Comparison of ENCODE assay signal across 10 mouse cellular contexts in the genomic region with DNA sequence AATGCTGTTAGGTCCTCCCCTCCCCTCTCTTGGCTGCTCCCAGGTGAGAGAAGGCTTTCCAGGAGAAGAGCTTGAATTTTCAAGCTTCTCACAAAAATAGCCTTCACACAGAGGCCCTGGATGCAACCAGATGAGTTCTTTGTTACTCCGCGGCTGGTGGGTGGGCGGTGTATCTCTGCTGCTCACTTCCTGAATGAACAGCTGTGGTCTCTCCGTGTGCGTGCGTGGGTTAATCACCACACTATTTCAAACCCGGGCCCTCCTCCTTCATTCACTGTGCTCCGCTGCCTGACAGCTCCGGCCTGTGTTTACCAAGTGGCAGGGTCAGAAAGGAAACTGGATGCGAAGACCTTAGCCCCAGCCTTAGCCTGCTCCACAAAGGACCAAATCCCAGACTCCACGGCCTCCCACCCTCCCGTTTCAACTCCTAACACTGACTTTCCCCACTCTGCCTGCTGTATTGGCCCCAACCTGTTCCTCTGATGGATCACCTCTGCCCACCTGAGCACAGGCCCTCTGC. TPM values are rescaled to one million over a fixed set of nuclear protein-coding genes. Genes with fewer than 3 reads are reported as not detected.
DNase-seq lines count a peak whose midpoint lies in the region; ATAC-seq and TF ChIP-seq lines count a peak whose summit lies in the region.
"Had no signal": no experiment of that assay in that cellular context is flagged by ENCODE, and none has a peak within 500 bp of the region (broad histone marks: within the 10 kb centered on the region; RNA-seq: fewer than 3 reads in every experiment).

No protein-coding gene starts in this region.

- no peak for TF ChIP-seq CTCF in thymus, adult 2 months (IDR thresholded peaks at IDR 0.05; ENCODE audit: borderline replicate concordance, control insufficient read depth, extremely low read depth, insufficient read depth, low read length, poor library complexity)

- no peak for ATAC-seq in embryonic facial prominence, embryonic 14.5 days (ENCODE audit: low read depth)

- no peaks in the 10 kb centered on the region for H3K27me3 ChIP-seq in embryonic facial prominence, embryonic 14.5 days (replicated peaks; ENCODE audit: control insufficient read depth, insufficient read depth, low read length)
- H3K27me3 ChIP-seq in embryonic facial prominence, embryonic 10.5 days (replicated peaks; ENCODE audit: low read depth, poor library complexity, severe bottlenecking): peaks cover 9% of the 10 kb centered on the region
- H3K27me3 ChIP-seq in limb, embryonic 10.5 days (ENCODE audit: low read depth, poor library complexity, severe bottlenecking): peaks cover 18% of the 10 kb centered on the region
- no peaks in the 10 kb centered on the region for H3K27me3 ChIP-seq in thymus, adult 2 months (ENCODE audit: control insufficient read depth, insufficient read depth, low read length)

- H3K4me2 ChIP-seq in embryonic facial prominence, embryonic 14.5 days (ENCODE audit: low read depth, low read length): no peak overlapping the region
- H3K4me2 ChIP-seq: limb, embryonic 12.5 days had no signal

- H3K9me3 ChIP-seq in embryonic facial prominence, embryonic 14.5 days (ENCODE audit: control insufficient read depth, low read length): no peaks in the 10 kb centered on the region
- H3K9me3 ChIP-seq in embryonic facial prominence, embryonic 10.5 days: no peaks in the 10 kb centered on the region
- no peaks in the 10 kb centered on the region for H3K9me3 ChIP-seq in limb, embryonic 10.5 days (replicated peaks)
- H3K9me3 ChIP-seq: limb, embryonic 12.5 days had no signal

- H3K36me3 ChIP-seq in embryonic facial prominence, embryonic 14.5 days (ENCODE audit: control insufficient read depth, insufficient read depth, low read length): no peaks in the 10 kb centered on the region
- no peaks in the 10 kb centered on the region for H3K36me3 ChIP-seq in embryonic facial prominence, embryonic 10.5 days (replicated peaks)
- H3K36me3 ChIP-seq in limb, embryonic 10.5 days: no peaks in the 10 kb centered on the region
- H3K36me3 ChIP-seq in thymus, adult 2 months (ENCODE audit: control insufficient read depth, insufficient read depth, low read length): no peaks in the 10 kb centered on the region
- H3K36me3 ChIP-seq: limb, embryonic 12.5 days had no signal

- H3K27ac ChIP-seq in embryonic facial prominence, embryonic 14.5 days (replicated peaks; ENCODE audit: low read depth, low read length): no peak overlapping the region
- no peak overlapping the region; the same call in 1 of the 2 replicates for H3K27ac ChIP-seq in embryonic facial prominence, embryonic 10.5 days (replicated peaks)
- H3K27ac ChIP-seq in limb, embryonic 10.5 days: 0 out of 2 replicates have a peak overlapping the region, but pooled peaks have one; percentile 9
- H3K27ac ChIP-seq in thymus, adult 2 months (ENCODE audit: control insufficient read depth, insufficient read depth, low read length): no peak overlapping the region
- H3K27ac ChIP-seq: limb, embryonic 12.5 days had no signal

- WGBS in embryonic facial prominence, embryonic 14.5 days: 38% methylated on average over 12 of the region's 12 CpGs
- 48% methylated on average over 12 of the region's 12 CpGs for WGBS in embryonic facial prominence, embryonic 10.5 days
- WGBS in limb, embryonic 10.5 days: 58% methylated on average over 12 of the region's 12 CpGs
- 14% methylated on average over 12 of the region's 12 CpGs for WGBS in thymus, adult 2 months

- no peak for TF ChIP-seq POLR2A in thymus, adult 2 months (IDR thresholded peaks at IDR 0.05; ENCODE audit: control insufficient read depth, extremely low read depth, insufficient read depth, low read length, poor library complexity)

- H3K4me3 ChIP-seq in embryonic facial prominence, embryonic 14.5 days (ENCODE audit: low read depth, low read length): no peak overlapping the region
- no peak overlapping the region for H3K4me3 ChIP-seq in embryonic facial prominence, embryonic 10.5 days
- no peak overlapping the region for H3K4me3 ChIP-seq in limb, embryonic 10.5 days
- no peak overlapping the region for H3K4me3 ChIP-seq in thymus, adult 2 months (ENCODE audit: control insufficient read depth, insufficient read depth, low read length)
- H3K4me3 ChIP-seq: limb, embryonic 12.5 days had no signal

- DNase-seq in embryonic facial prominence, embryonic 14.5 days (ENCODE audit: low spot score): peak; percentile 28
- no peak for DNase-seq in embryonic facial prominence, embryonic 10.5 days (ENCODE audit: low spot score)
- peak; percentile 44 for DNase-seq in A20 (ENCODE audit: low read depth, low spot score)
- peak; percentile 51 to 57 for DNase-seq in frontal cortex, postnatal 25 days (ENCODE audit: low spot score in 2 of 2)
- DNase-seq in limb, embryonic 10.5 days (ENCODE audit: low spot score): no peak
- DNase-seq in thymus, adult 2 months: peak; percentile 53
- no peak for DNase-seq in adipocyte (ENCODE audit: low spot score)
- no peak for DNase-seq in retina, embryonic 14.5 days (ENCODE audit: low spot score)

- peaks cover 15% of the 10 kb centered on the region for H3K4me1 ChIP-seq in embryonic facial prominence, embryonic 14.5 days (ENCODE audit: control insufficient read depth, insufficient read depth, low read length)
- H3K4me1 ChIP-seq in embryonic facial prominence, embryonic 10.5 days: peaks cover 26% of the 10 kb centered on the region
- peaks cover 30% of the 10 kb centered on the region for H3K4me1 ChIP-seq in limb, embryonic 10.5 days
- H3K4me1 ChIP-seq in thymus, adult 2 months (replicated peaks; ENCODE audit: control insufficient read depth, insufficient read depth, low read length): peaks cover 16% of the 10 kb centered on the region

- peak overlapping the region; percentile 19 for H3K9ac ChIP-seq in embryonic facial prominence, embryonic 14.5 days (ENCODE audit: low read depth, low read length)
- H3K9ac ChIP-seq: limb, embryonic 12.5 days had no signal

RNA-seq across cellular contexts. Expression of gene Csdc2, which starts 3.5 kb away (rescaled TPM):
- polyA plus RNA-seq in embryonic facial prominence, embryonic 14.5 days (2014; fragmentation: Nextera tagmentation; extraction: Ambion mirVana): 20.2 and 20.9 TPM in 2 replicates
- 8.1 and 8.5 TPM in 2 replicates for polyA plus RNA-seq in embryonic facial prominence, embryonic 10.5 days (2016; fragmentation: Nextera tagmentation; extraction: Ambion mirVana)
- polyA plus RNA-seq in limb, embryonic 10.5 days (2016; fragmentation: Nextera tagmentation; extraction: Ambion mirVana): 3.7 and 5.7 TPM in 2 replicates
- 1.9 and 6.8 TPM in 2 replicates for polyA plus RNA-seq in thymus, adult 2 months (2012; rRNA removed)

RNA-seq across cellular contexts. Expression of gene Polr3h, which starts 7.0 kb away (rescaled TPM):
- polyA plus RNA-seq in embryonic facial prominence, embryonic 14.5 days (2014; fragmentation: Nextera tagmentation; extraction: Ambion mirVana): 70.4 and 72.6 TPM in 2 replicates
- 74.3 and 84.5 TPM in 2 replicates for polyA plus RNA-seq in embryonic facial prominence, embryonic 10.5 days (2016; fragmentation: Nextera tagmentation; extraction: Ambion mirVana)
- polyA plus RNA-seq in limb, embryonic 10.5 days (2016; fragmentation: Nextera tagmentation; extraction: Ambion mirVana): 75.5 and 86.6 TPM in 2 replicates
- 16.7 and 17.5 TPM in 2 replicates for polyA plus RNA-seq in thymus, adult 2 months (2012; rRNA removed)

RNA-seq across cellular contexts. Expression of gene Pmm1, which starts 27.7 kb away (rescaled TPM):
- polyA plus RNA-seq in embryonic facial prominence, embryonic 14.5 days (2014; fragmentation: Nextera tagmentation; extraction: Ambion mirVana): 43.0 and 43.5 TPM in 2 replicates
- 21.9 and 26.9 TPM in 2 replicates for polyA plus RNA-seq in embryonic facial prominence, embryonic 10.5 days (2016; fragmentation: Nextera tagmentation; extraction: Ambion mirVana)
- polyA plus RNA-seq in limb, embryonic 10.5 days (2016; fragmentation: Nextera tagmentation; extraction: Ambion mirVana): 18.1 and 21.1 TPM in 2 replicates
- polyA plus RNA-seq in thymus, adult 2 months (2012; rRNA removed): 64.1 and 68.7 TPM in 2 replicates

RNA-seq across cellular contexts. Expression of gene 1700029P11Rik, which starts 47.3 kb away (rescaled TPM):
- polyA plus RNA-seq in embryonic facial prominence, embryonic 14.5 days (2014; fragmentation: Nextera tagmentation; extraction: Ambion mirVana): not detected in 2 replicates
- not detected in 2 replicates for polyA plus RNA-seq in embryonic facial prominence, embryonic 10.5 days (2016; fragmentation: Nextera tagmentation; extraction: Ambion mirVana)
- polyA plus RNA-seq in limb, embryonic 10.5 days (2016; fragmentation: Nextera tagmentation; extraction: Ambion mirVana): not detected in 2 replicates
- not detected in 2 replicates for polyA plus RNA-seq in thymus, adult 2 months (2012; rRNA removed)
- polyA plus RNA-seq: cortical plate, adult 2 months; limb, embryonic 12.5 days had no signal

RNA-seq across cellular contexts. Expression of gene Xrcc6, which starts 54.6 kb away (rescaled TPM):
- 68.4 and 68.8 TPM in 2 replicates for polyA plus RNA-seq in embryonic facial prominence, embryonic 14.5 days (2014; fragmentation: Nextera tagmentation; extraction: Ambion mirVana)
- polyA plus RNA-seq in embryonic facial prominence, embryonic 10.5 days (2016; fragmentation: Nextera tagmentation; extraction: Ambion mirVana): 100 and 104 TPM in 2 replicates
- 112 and 113 TPM in 2 replicates for polyA plus RNA-seq in limb, embryonic 10.5 days (2016; fragmentation: Nextera tagmentation; extraction: Ambion mirVana)
- polyA plus RNA-seq in thymus, adult 2 months (2012; rRNA removed): 183 and 225 TPM in 2 replicates

Comparison
In these comparisons a context has a peak if more than half of its experiments do, and no peak if none do; other contexts are left out.
1. DNase-seq: peak in embryonic facial prominence, embryonic 14.5 days (single experiment), A20 (single experiment), frontal cortex, postnatal 25 days (2 of 2) and thymus, adult 2 months (single experiment); none in embryonic facial prominence, embryonic 10.5 days (single experiment), limb, embryonic 10.5 days (single experiment), adipocyte (single experiment) and retina, embryonic 14.5 days (single experiment).